Mouse (Mus musculus) spleen, adult 18-20 months (tissue): ENCODE data around the gene Qtrt1.
"Not testable (repeated sequence)": the region's sequence is repeated elsewhere in the genome, so short reads cannot be mapped to it uniquely, and the experiment has no call there.

Experiments used
- DNase-seq, 2 experiments: peaks; one replicate each; pipeline ENCODE4 v3.0.0; 2022; ENCODE audit warnings: mixed read lengths in 2 of 2

The Qtrt1 gene

DNA sequence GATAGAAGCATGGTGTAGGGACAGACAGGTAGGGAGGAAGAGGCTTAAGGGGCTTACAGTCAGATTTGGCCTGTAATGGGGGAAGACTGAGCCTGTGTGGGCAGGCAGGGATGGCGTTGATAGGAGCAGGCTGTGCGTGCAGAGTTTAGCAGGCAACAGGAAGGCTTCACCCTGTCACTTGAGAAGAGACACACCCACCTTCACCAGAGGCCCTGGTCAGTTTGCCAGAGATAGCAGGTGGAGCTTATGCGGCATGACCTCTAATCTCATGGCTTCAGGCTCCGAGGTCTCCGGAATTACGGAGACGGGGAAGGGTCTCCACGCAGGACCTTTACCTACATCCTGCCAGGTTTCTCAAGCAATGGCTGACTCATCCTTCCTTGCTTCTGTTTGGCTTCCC lies 40.2 kb downstream of the Qtrt1 start:
- DNase-seq = no peak

DNA sequence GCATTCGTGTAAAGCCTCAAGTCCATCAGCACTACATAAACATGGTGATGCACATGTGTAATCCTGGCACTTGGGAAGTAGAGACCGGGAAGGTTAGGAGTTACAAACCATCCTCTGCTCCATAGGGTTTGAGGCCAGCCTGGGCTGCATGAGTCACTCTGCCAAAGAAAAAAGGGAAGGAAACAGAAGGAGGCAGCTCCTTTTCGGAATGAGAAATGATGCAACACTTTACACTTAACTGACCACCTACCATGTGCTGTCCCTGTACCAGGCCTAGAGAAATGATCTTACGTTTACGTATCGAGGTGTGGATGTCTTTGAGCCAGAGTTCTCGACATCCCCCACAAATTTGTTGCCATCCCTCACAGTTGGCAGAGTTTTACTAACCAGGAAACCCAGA lies 41.4 kb downstream of the Qtrt1 start:
- DNase-seq = no peak

GRCm38 (mm10) chr9:21453459-21453858 lies 41.8 kb downstream of the Qtrt1 start:
- DNase-seq = no peak

- no peak for DNase-seq
Measured at GRCm38 (mm10) chr9:21454556-21454955, 42.9 kb downstream of the Qtrt1 start.

DNA sequence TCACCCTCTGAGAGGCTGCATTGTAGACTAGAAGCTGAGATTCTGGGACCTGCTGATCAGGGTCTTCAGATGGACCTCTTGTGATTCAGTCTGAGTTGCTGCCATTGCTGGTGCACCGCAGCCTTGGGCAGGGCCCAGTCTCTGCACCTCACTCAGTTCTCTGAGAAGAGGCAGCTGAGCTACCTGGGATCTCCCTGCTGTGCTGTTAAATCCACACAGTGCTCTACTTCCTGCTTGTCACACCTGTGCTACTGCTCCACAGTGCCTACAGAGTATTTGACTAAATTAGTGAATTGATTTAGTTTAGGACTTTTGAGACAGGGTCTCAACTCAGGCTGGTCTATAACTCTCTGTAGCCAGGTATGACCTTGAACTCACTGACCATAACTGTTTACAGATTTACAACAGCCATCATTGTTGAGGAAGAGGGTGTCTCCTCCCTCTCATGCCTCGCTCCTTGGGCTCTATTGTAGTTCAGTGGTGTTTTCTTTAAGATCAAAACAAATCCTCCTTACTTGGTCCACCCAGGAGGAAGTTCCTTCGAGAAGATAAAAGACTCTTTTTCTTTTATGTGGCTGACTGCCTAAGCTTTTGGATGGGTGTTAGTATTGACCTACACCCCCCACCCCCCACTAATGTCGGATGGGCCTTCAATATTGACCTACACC lies 43.6 kb downstream of the Qtrt1 start:
- no peak for DNase-seq

GRCm38 (mm10) chr9:21456246-21456929 lies 44.8 kb downstream of the Qtrt1 start:
- no peak for DNase-seq

- DNase-seq = no peak
Measured at GRCm38 (mm10) chr9:21456930-21457634, 45.4 kb downstream of the Qtrt1 start.

DNA sequence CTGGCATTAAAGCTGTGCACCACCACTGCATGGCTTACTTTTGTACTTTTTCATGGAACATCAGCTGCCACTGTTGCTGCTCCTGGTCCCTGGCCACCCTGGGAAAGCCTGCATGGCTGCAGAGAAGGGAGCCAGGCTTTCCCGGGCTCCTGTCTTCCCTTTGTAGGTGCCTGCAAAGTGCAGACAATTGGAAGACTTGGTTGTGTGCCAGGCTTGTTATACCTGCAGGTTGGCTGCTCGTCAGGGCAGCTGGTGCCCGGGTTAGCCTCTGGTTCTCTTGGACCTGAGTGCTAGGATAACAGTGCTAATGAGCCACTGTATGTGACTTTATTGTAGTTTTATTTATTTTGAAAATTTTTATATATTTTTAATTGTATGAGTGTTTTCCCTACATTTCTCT lies 47.2 kb downstream of the Qtrt1 start:
- DNase-seq = no peak

- DNase-seq = no peak
Measured at GRCm38 (mm10) chr9:21460400-21460940, 48.8 kb downstream of the Qtrt1 start.

GRCm38 (mm10) chr9:21463138-21463590 lies 51.5 kb downstream of the Qtrt1 start:
- DNase-seq = peak in 1 of 2 experiments; percentile 18

DNA sequence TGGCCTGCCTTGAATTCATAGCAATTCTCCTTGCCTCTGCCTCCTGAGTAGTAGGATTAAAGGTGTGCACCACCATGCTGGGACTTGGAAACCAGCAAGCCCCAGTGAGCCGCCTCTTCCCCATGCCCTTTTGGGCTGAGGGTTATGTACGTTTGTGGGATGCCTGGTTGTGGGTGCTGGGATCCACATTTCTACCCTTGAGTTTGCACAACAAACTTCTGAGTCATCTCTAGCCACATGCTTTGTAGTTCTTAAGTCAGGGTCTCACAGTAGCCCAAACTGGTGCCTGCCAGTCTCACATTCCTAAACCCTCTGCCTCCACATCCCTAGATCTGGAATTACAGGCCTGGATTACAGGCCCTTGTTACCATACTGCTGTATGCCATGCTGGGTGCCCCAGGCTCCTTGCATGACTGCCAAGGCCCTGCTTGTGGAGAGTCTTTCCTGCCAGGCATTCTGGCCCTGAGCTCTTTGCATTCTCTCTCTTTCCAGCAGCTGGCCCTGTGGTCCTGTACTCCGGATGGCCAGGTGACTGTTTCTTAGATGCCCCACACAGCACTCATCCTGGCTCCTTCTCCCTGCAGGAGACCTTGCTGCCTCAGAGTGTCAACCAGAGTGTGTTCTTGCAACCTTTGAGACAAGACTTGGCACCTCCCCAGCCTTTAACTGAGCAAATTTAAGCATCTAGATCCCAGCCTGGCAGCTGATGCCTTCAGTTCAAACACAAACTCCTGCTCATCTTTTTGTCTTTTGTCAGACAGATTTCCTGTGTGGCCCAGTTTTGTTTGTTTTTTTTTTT lies 52.3 kb downstream of the Qtrt1 start:
- DNase-seq = no peak

DNA sequence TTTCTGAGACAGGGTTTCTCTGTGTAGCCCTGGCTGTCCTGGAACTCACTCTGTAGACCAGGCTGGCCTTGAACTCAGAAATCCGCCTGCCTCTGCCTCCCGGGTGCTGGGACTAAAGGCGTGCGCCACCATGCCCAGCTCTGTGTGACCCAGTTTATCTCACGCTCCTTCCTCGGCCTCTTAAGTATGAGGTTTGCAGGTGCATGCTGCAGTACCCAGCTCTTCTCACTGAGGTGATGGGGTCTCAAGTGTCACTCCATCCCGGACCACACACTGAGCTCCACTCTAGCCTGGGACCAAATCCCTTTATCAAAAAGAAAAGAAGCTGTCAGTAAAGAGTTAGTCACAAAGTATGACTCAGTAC lies 52.9 kb downstream of the Qtrt1 start:
- not testable (repeated sequence) for DNase-seq

GRCm38 (mm10) chr9:21469032-21470024 lies 57.7 kb downstream of the Qtrt1 start:
- peak; percentile 31 to 69 for DNase-seq
